15 mouse cellular contexts compared by ENCODE assay signal in genomic region chr2:146302094-146302699, GRCm38 (mm10).
DNase-seq lines count a peak whose midpoint lies in the region; ATAC-seq lines count a peak whose summit lies in the region.
"Had no signal": no experiment of that assay in that cellular context is flagged by ENCODE, and none has a peak within 500 bp of the region (broad histone marks: within the 10 kb centered on the region; RNA-seq: fewer than 3 reads in every experiment).

No protein-coding gene starts in this region.

- H3K27ac ChIP-seq in embryonic facial prominence, embryonic 14.5 days (replicated peaks; ENCODE audit: low read depth, low read length): no peak overlapping the region
- H3K27ac ChIP-seq in hindbrain, embryonic 15.5 days (replicated peaks): 0 out of 2 replicates have a peak overlapping the region, but pooled peaks have one; percentile 4
- no peak overlapping the region for H3K27ac ChIP-seq in neural tube, embryonic 14.5 days (ENCODE audit: low read depth, low read length)
- H3K27ac ChIP-seq: limb, embryonic 10.5 days; stomach, postnatal 0 days had no signal

- no peak overlapping the region for H3K9ac ChIP-seq in embryonic facial prominence, embryonic 14.5 days (ENCODE audit: low read depth, low read length)
- H3K9ac ChIP-seq in hindbrain, embryonic 15.5 days: no peak overlapping the region
- no peak overlapping the region for H3K9ac ChIP-seq in neural tube, embryonic 14.5 days (replicated peaks; ENCODE audit: low read depth, low read length)
- H3K9ac ChIP-seq: lung, embryonic 14.5 days had no signal

- ATAC-seq in embryonic facial prominence, embryonic 14.5 days (ENCODE audit: low read depth): peak; percentile 21; the same call in 1 of the 2 replicates
- ATAC-seq in hindbrain, embryonic 15.5 days (ENCODE audit: low FRiP score, low read depth): peak; percentile 82
- ATAC-seq in neural tube, embryonic 14.5 days (ENCODE audit: low read depth): peak; percentile 70
- ATAC-seq: inflammation-experienced regulatory T-cells, adult 6 months had no signal

- no peaks in the 10 kb centered on the region for H3K9me3 ChIP-seq in embryonic facial prominence, embryonic 14.5 days (ENCODE audit: control insufficient read depth, low read length)
- no peaks in the 10 kb centered on the region for H3K9me3 ChIP-seq in hindbrain, embryonic 15.5 days
- no peaks in the 10 kb centered on the region for H3K9me3 ChIP-seq in neural tube, embryonic 14.5 days (ENCODE audit: control insufficient read depth, low read length)
- H3K9me3 ChIP-seq: limb, embryonic 10.5 days had no signal

- no peak overlapping the region for H3K4me2 ChIP-seq in embryonic facial prominence, embryonic 14.5 days (ENCODE audit: low read depth, low read length)
- no peak overlapping the region for H3K4me2 ChIP-seq in hindbrain, embryonic 15.5 days
- H3K4me2 ChIP-seq in neural tube, embryonic 14.5 days (ENCODE audit: low read depth, low read length): no peak overlapping the region
- H3K4me2 ChIP-seq: lung, embryonic 14.5 days had no signal

- H3K36me3 ChIP-seq in embryonic facial prominence, embryonic 14.5 days (ENCODE audit: control insufficient read depth, insufficient read depth, low read length): no peaks in the 10 kb centered on the region
- no peaks in the 10 kb centered on the region for H3K36me3 ChIP-seq in hindbrain, embryonic 15.5 days
- no peaks in the 10 kb centered on the region for H3K36me3 ChIP-seq in neural tube, embryonic 14.5 days (ENCODE audit: control insufficient read depth, insufficient read depth, low read length)
- H3K36me3 ChIP-seq: limb, embryonic 10.5 days had no signal

- 33% methylated on average over 9 of the region's 9 CpGs for WGBS in embryonic facial prominence, embryonic 14.5 days
- 12% methylated on average over 9 of the region's 9 CpGs for WGBS in hindbrain, embryonic 15.5 days
- 9% methylated on average over 9 of the region's 9 CpGs for WGBS in neural tube, embryonic 14.5 days

- H3K4me3 ChIP-seq in embryonic facial prominence, embryonic 14.5 days (ENCODE audit: low read depth, low read length): no peak overlapping the region
- no peak overlapping the region for H3K4me3 ChIP-seq in hindbrain, embryonic 15.5 days
- H3K4me3 ChIP-seq in neural tube, embryonic 14.5 days (ENCODE audit: low read depth, low read length): no peak overlapping the region
- H3K4me3 ChIP-seq: limb, embryonic 10.5 days had no signal

- no peaks in the 10 kb centered on the region for H3K27me3 ChIP-seq in embryonic facial prominence, embryonic 14.5 days (replicated peaks; ENCODE audit: control insufficient read depth, insufficient read depth, low read length)
- H3K27me3 ChIP-seq in hindbrain, embryonic 15.5 days: peaks cover 6% of the 10 kb centered on the region; the same call in 1 of the 2 replicates
- no peaks in the 10 kb centered on the region for H3K27me3 ChIP-seq in neural tube, embryonic 14.5 days (ENCODE audit: control insufficient read depth, insufficient read depth, low read length)

- no peaks in the 10 kb centered on the region; the same call in none of the 2 replicates for H3K4me1 ChIP-seq in embryonic facial prominence, embryonic 14.5 days (ENCODE audit: control insufficient read depth, insufficient read depth, low read length)
- peaks cover 13% of the 10 kb centered on the region for H3K4me1 ChIP-seq in hindbrain, embryonic 15.5 days (replicated peaks)
- peaks cover 3% of the 10 kb centered on the region; the same call in 1 of the 2 replicates for H3K4me1 ChIP-seq in neural tube, embryonic 14.5 days (ENCODE audit: control insufficient read depth, insufficient read depth, low read length)

- peak; percentile 99 for DNase-seq in R1 (ENCODE audit: low read depth, low spot score)
- peak; percentile 54 for DNase-seq in embryonic facial prominence, embryonic 14.5 days (ENCODE audit: low spot score)
- DNase-seq in natural killer cell, adult 2 months (ENCODE audit: low spot score in 2 of 2): no peak
- no peak for DNase-seq in lung, postnatal 25 days (ENCODE audit: low spot score)
- DNase-seq in layer of hippocampus, adult 9-10 months (ENCODE audit: low spot score): no peak
- DNase-seq: adrenal gland, adult 8-10 months; heart, adult 18-20 months; kidney, postnatal 4 days; lung, embryonic 14.5 days; right cerebral cortex, postnatal 14 days had no signal

Comparison
In these comparisons a context has a peak if more than half of its experiments do, and no peak if none do; other contexts are left out.
1. DNase-seq: peak in R1 (single experiment) and embryonic facial prominence, embryonic 14.5 days (single experiment); none in natural killer cell, adult 2 months (0 of 2), lung, postnatal 25 days (single experiment) and layer of hippocampus, adult 9-10 months (single experiment).
2. ATAC-seq: peak in every context shown above with its lines; median percentile 82 in hindbrain, embryonic 15.5 days; 70 in neural tube, embryonic 14.5 days; 21 in embryonic facial prominence, embryonic 14.5 days.